Mouse (Mus musculus) neural tube, embryonic 11.5 days (tissue): ENCODE results near the gene Col4a3bp. TPM values are rescaled to one million over a fixed set of nuclear protein-coding genes. Genes with fewer than 3 reads are reported as not detected.
A peak's percentile ranks its signal among the peaks of the same experiment; 100 is the strongest.
"Not testable (repeated sequence)": the region's sequence is repeated elsewhere in the genome, so short reads cannot be mapped to it uniquely, and the experiment has no call there.

Source experiments
- ATAC-seq: fragments of 200-750 bp; cut with Nextera tagmentation; 2 replicates; pipeline ENCODE4 v1.8.0; 2017; ENCODE audit warnings: moderate number of reproducible peaks, mild to moderate bottlenecking, moderate TSS enrichment, moderate library complexity; ENCODE audit not compliant: insufficient read depth, low FRiP score, low TSS enrichment
- DNase-seq: peaks from one replicate; pipeline ENCODE4 v3.0.0-alpha.2; 2015; ENCODE audit warnings: low spot score
- H3K27ac ChIP-seq: fragments of 300-500 bp; sonication (generic); 2 replicates; pipeline ENCODE4 v1.5.1; 2014; ENCODE audit warnings: low read depth, mild to moderate bottlenecking, low read length
- H3K27me3 ChIP-seq: fragments of 300-500 bp; sonication (generic); 2 replicates; pipeline ENCODE4 v1.6.1; 2014; ENCODE audit warnings: mild to moderate bottlenecking, low read length, mixed read lengths; ENCODE audit not compliant: control insufficient read depth, insufficient read depth
- H3K36me3 ChIP-seq: fragments of 300-500 bp; sonication (generic); 2 replicates; pipeline ENCODE4 v1.6.1; 2014; ENCODE audit warnings: mild to moderate bottlenecking, low read length, moderate library complexity, mixed read lengths; ENCODE audit not compliant: control insufficient read depth, insufficient read depth
- H3K4me1 ChIP-seq: fragments of 300-500 bp; sonication (generic); 2 replicates; pipeline ENCODE4 v1.6.1; 2014; ENCODE audit warnings: low read length, mixed read lengths; ENCODE audit not compliant: control insufficient read depth, insufficient read depth
- H3K4me2 ChIP-seq: fragments of 300-500 bp; sonication (generic); 2 replicates; pipeline ENCODE4 v1.6.1; 2014; ENCODE audit warnings: low read depth, mild to moderate bottlenecking, moderate library complexity
- H3K4me3 ChIP-seq: fragments of 300-500 bp; sonication (generic); 2 replicates; pipeline ENCODE4 v1.5.1; 2014; ENCODE audit warnings: low read depth, low read length
- H3K9ac ChIP-seq: fragments of 300-500 bp; sonication (generic); 2 replicates; pipeline ENCODE4 v1.6.1; 2014; ENCODE audit warnings: mild to moderate bottlenecking, low read length
- H3K9me3 ChIP-seq: fragments of 300-500 bp; sonication (generic); 2 replicates; pipeline ENCODE4 v1.6.1; 2016; ENCODE audit warnings: low read length; ENCODE audit not compliant: control insufficient read depth
- WGBS: fragments of 180-500 bp; shearing (Covaris S2); extraction: QIAGEN DNeasy Blood & Tissue Kit; methylation state at CpG from one replicate; pipeline ENCODE4 v1.1.7; 2014; 5-methylcytosine and 5-hydroxymethylcytosine counted together
- polyA plus RNA-seq: library from polyadenylated mRNA; unstranded; fragments of >200 nt; fragmentation: Nextera tagmentation; extraction: Ambion mirVana; gene quantifications from 2 replicates; pipeline ENCODE4 v1.2.1, GENCODE M21; 2014

Gene Col4a3bp
- polyA plus RNA-seq, 1 experiment from 2014 or later: 5.9 TPM

GRCm38 (mm10) chr13:96644168-96644567 is 101.8 kb downstream of the Col4a3bp start:
- no peak for ATAC-seq
- H3K4me1 ChIP-seq: no peaks in the 10 kb centered on the region
- no peak overlapping the region for H3K27ac ChIP-seq
- no peak for DNase-seq
- H3K27me3 ChIP-seq: no peaks in the 10 kb centered on the region
- H3K36me3 ChIP-seq: no peaks in the 10 kb centered on the region; the same call in 1 of the 2 replicates
- H3K9ac ChIP-seq: no peak overlapping the region
- H3K9me3 ChIP-seq: no peaks in the 10 kb centered on the region
- WGBS: 77% methylated on average over 2 of the region's 2 CpGs
- no peak overlapping the region for H3K4me2 ChIP-seq
- H3K4me3 ChIP-seq: no peak overlapping the region

GRCm38 (mm10) chr13:96645822-96646221 is 103.4 kb downstream of the Col4a3bp start:
- Histone ChIP-seq H3K27ac (no peak overlapping the region), H3K9ac (no peak overlapping the region), H3K4me1 (no peaks in the 10 kb centered on the region), H3K27me3 (no peaks in the 10 kb centered on the region), H3K9me3 (no peaks in the 10 kb centered on the region), H3K4me3 (no peak overlapping the region), H3K4me2 (no peak overlapping the region), H3K36me3 (peaks cover 5% of the 10 kb centered on the region)
- 62% methylated on average over 5 of the region's 5 CpGs for WGBS
- DNase-seq (no peak), ATAC-seq (no peak)

GRCm38 (mm10) chr13:96653041-96653440 is 110.6 kb downstream of the Col4a3bp start:
- Histone ChIP-seq H3K9me3 (no peaks in the 10 kb centered on the region), H3K4me2 (no peak overlapping the region), H3K27ac (no peak overlapping the region), H3K36me3 (peaks cover 42% of the 10 kb centered on the region), H3K27me3 (no peaks in the 10 kb centered on the region), H3K9ac (no peak overlapping the region), H3K4me3 (no peak overlapping the region), H3K4me1 (no peaks in the 10 kb centered on the region)
- 92% methylated on average over 9 of the region's 9 CpGs for WGBS
- DNase-seq: no peak
- no peak; the same call in 1 of the 2 replicates for ATAC-seq

GRCm38 (mm10) chr13:96656673-96657072 is 114.3 kb downstream of the Col4a3bp start:
- Histone ChIP-seq H3K9me3 (no peaks in the 10 kb centered on the region), H3K36me3 (peaks cover 43% of the 10 kb centered on the region), H3K27ac (no peak overlapping the region), H3K4me2 (no peak overlapping the region), H3K4me3 (no peak overlapping the region), H3K4me1 (no peaks in the 10 kb centered on the region), H3K27me3 (no peaks in the 10 kb centered on the region), H3K9ac (no peak overlapping the region)
- DNase-seq (no peak), ATAC-seq (no peak)
- 90% methylated on average over 1 of the region's 1 CpGs for WGBS

- H3K9ac ChIP-seq: no peak overlapping the region
- H3K27me3 ChIP-seq: no peaks in the 10 kb centered on the region
- DNase-seq: no peak
- WGBS: 91% methylated on average over 7 of the region's 7 CpGs
- no peak overlapping the region for H3K4me3 ChIP-seq
- no peak overlapping the region for H3K4me2 ChIP-seq
- no peak overlapping the region for H3K27ac ChIP-seq
- H3K4me1 ChIP-seq: no peaks in the 10 kb centered on the region
- ATAC-seq: no peak
- H3K9me3 ChIP-seq: no peaks in the 10 kb centered on the region
- peaks cover 46% of the 10 kb centered on the region for H3K36me3 ChIP-seq
Observed at GRCm38 (mm10) chr13:96658936-96659335, 116.5 kb downstream of the Col4a3bp start.

GRCm38 (mm10) chr13:96660095-96660860 is 117.9 kb downstream of the Col4a3bp start:
- H3K4me2 ChIP-seq: no peak overlapping the region
- WGBS: 79% methylated on average over 10 of the region's 10 CpGs
- no peaks in the 10 kb centered on the region for H3K27me3 ChIP-seq
- no peak overlapping the region for H3K9ac ChIP-seq
- no peaks in the 10 kb centered on the region for H3K4me1 ChIP-seq
- H3K9me3 ChIP-seq: no peaks in the 10 kb centered on the region
- no peak overlapping the region for H3K4me3 ChIP-seq
- H3K36me3 ChIP-seq: peaks cover 48% of the 10 kb centered on the region
- H3K27ac ChIP-seq: no peak overlapping the region
- ATAC-seq: peak; percentile 67; the same call in 1 of the 2 replicates
- DNase-seq: no peak

GRCm38 (mm10) chr13:96663120-96663519 is 120.7 kb downstream of the Col4a3bp start:
- H3K36me3 ChIP-seq: peaks cover 44% of the 10 kb centered on the region
- H3K27ac ChIP-seq, DNase-seq, H3K4me2 ChIP-seq, H3K9ac ChIP-seq, H3K27me3 ChIP-seq, H3K9me3 ChIP-seq, H3K4me3 ChIP-seq, ATAC-seq, H3K4me1 ChIP-seq: not testable (repeated sequence)
- 96% methylated on average over 4 of the region's 4 CpGs for WGBS

- Histone ChIP-seq H3K4me3 (no peak overlapping the region), H3K4me2 (no peak overlapping the region), H3K27ac (no peak overlapping the region), H3K9ac (no peak overlapping the region), H3K9me3 (no peaks in the 10 kb centered on the region), H3K36me3 (peaks cover 37% of the 10 kb centered on the region), H3K4me1 (peaks cover 17% of the 10 kb centered on the region), H3K27me3 (no peaks in the 10 kb centered on the region)
- ATAC-seq (no peak), DNase-seq (no peak)
- WGBS: 91% methylated on average over 7 of the region's 7 CpGs
Observed at GRCm38 (mm10) chr13:96664419-96664974, 122.1 kb downstream of the Col4a3bp start.

- WGBS: 6% methylated on average over 13 of the region's 13 CpGs
- DNase-seq (no peak), ATAC-seq (no peak)
- Histone ChIP-seq H3K4me1 (peaks cover 22% of the 10 kb centered on the region), H3K9ac (peak overlapping the region; percentile 86), H3K27me3 (no peaks in the 10 kb centered on the region), H3K9me3 (no peaks in the 10 kb centered on the region), H3K4me2 (peak overlapping the region; percentile 71), H3K27ac (peak overlapping the region; percentile 97), H3K36me3 (peaks cover 10% of the 10 kb centered on the region), H3K4me3 (peak overlapping the region; percentile 88)
Observed at GRCm38 (mm10) chr13:96670019-96670405, 127.6 kb downstream of the Col4a3bp start.
